Mouse (Mus musculus) neural tube, embryonic 15.5 days (tissue): Measurements from ENCODE around the gene Oxt. TPM values are rescaled to one million over a fixed set of nuclear protein-coding genes. Genes with fewer than 3 reads are reported as not detected.

Experiments used
- ATAC-seq: fragments of 200-750 bp; cut with Nextera tagmentation; 2 replicates; pipeline ENCODE4 v1.8.0; 2017; ENCODE audit warnings: mild to moderate bottlenecking, moderate TSS enrichment, moderate library complexity; ENCODE audit not compliant: low FRiP score
- H3K27ac ChIP-seq: fragments of 300-500 bp; sonication (generic); replicated peaks from 2 replicates; pipeline ENCODE4 v1.5.1; 2015; ENCODE audit warnings: mild to moderate bottlenecking, inconsistent platforms
- H3K27me3 ChIP-seq: fragments of 300-500 bp; sonication (generic); replicated peaks from 2 replicates; pipeline ENCODE4 v1.6.1; 2015; ENCODE audit warnings: inconsistent platforms
- H3K36me3 ChIP-seq: fragments of 300-500 bp; sonication (generic); 2 replicates; pipeline ENCODE4 v1.6.1; 2015; ENCODE audit warnings: inconsistent platforms
- H3K4me1 ChIP-seq: fragments of 300-500 bp; sonication (generic); 2 replicates; pipeline ENCODE4 v1.6.1; 2015; ENCODE audit warnings: inconsistent platforms
- H3K4me2 ChIP-seq: fragments of 300-500 bp; sonication (generic); 2 replicates; pipeline ENCODE4 v1.6.1; 2015; ENCODE audit warnings: inconsistent platforms, mild to moderate bottlenecking, moderate library complexity
- H3K4me3 ChIP-seq: fragments of 300-500 bp; sonication (generic); replicated peaks from 2 replicates; pipeline ENCODE4 v1.5.1; 2015; ENCODE audit warnings: mild to moderate bottlenecking, inconsistent platforms
- H3K9ac ChIP-seq: fragments of 300-500 bp; sonication (generic); replicated peaks from 2 replicates; pipeline ENCODE4 v1.6.1; 2015; ENCODE audit warnings: mild to moderate bottlenecking, inconsistent platforms
- H3K9me3 ChIP-seq: fragments of 300-500 bp; sonication (generic); replicated peaks from 2 replicates; pipeline ENCODE4 v1.6.1; 2016; ENCODE audit warnings: inconsistent platforms
- WGBS: fragments of 180-500 bp; shearing (Covaris S2); methylation state at CpG from one replicate; pipeline ENCODE4 v1.1.7; 2015; ENCODE audit warnings: mixed read lengths; 5-methylcytosine and 5-hydroxymethylcytosine counted together
- microRNA-seq: library from miRNA; unstranded; fragments of <30 nt; microRNA quantifications from one replicate; pipeline ENCODE4, GENCODE M21; 2017
- polyA plus RNA-seq: library from polyadenylated mRNA; unstranded; fragments of >200 nt; fragmentation: Nextera tagmentation; extraction: Ambion mirVana; gene quantifications from 2 replicates; pipeline ENCODE4 v1.2.1, GENCODE M21; 2015

Gene Oxt
- polyA plus RNA-seq, 1 experiment from 2014 or later, result not detected

GRCm38 (mm10) chr2:130602195-130602594 is 26.2 kb downstream of the Oxt start:
- no peak overlapping the region for H3K4me3 ChIP-seq
- 83% methylated on average over 4 of the region's 4 CpGs for WGBS
- no peaks in the 10 kb centered on the region for H3K4me1 ChIP-seq
- no peak overlapping the region for H3K9ac ChIP-seq
- no peak overlapping the region for H3K27ac ChIP-seq
- H3K36me3 ChIP-seq, result peaks cover 53% of the 10 kb centered on the region
- H3K27me3 ChIP-seq, result no peaks in the 10 kb centered on the region
- no peak overlapping the region for H3K4me2 ChIP-seq
- H3K9me3 ChIP-seq, result no peaks in the 10 kb centered on the region
- no peak for ATAC-seq

DNA sequence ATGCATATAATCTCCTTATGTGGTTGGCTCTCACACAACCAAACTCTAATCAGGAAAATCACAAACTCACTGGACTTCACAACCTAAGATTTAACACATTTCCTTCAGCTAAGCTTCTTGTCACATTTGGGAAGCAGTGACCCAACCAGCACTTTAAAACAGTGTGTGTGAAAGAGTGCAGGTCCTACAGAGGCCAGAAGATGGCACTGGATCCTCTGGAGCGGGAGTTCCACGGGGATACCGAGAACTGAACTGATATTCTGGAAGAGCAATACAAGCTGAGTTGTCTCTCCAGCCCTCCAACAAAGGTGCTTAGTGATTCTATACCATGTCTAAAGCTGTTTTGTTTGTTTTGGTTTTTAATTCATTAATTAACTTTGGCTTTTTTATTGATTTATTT is 37.1 kb downstream of the Oxt start:
- H3K9ac ChIP-seq, result no peak overlapping the region
- WGBS, result 67% methylated on average over 3 of the region's 3 CpGs

DNA sequence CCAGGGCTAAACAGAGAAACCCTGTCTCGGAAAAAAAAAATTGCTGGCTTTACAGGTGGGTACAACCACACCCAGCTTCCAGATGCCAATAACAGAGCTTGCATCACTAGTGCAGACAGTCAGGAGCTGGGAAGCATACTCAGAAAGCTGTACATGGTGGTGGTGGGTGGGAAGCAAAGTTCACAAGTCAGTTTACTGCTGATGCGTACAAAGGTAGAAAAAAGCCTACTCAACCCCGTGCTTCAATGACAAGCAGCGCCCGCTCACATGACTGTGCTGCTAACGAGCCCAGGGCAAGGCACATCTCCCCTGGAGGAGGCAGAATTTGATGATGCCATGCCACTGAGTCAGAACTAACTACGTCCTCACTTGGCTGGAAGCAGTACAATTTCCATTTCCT is 43.0 kb downstream of the Oxt start:
- H3K4me2 ChIP-seq, result no peak overlapping the region
- no peak for ATAC-seq
- H3K27ac ChIP-seq, result no peak overlapping the region
- no peak overlapping the region for H3K4me3 ChIP-seq
- 95% methylated on average over 7 of the region's 7 CpGs for whole genome bisulfite sequencing
- H3K4me1 ChIP-seq, result no peaks in the 10 kb centered on the region
- no peak overlapping the region for H3K9ac ChIP-seq
- H3K9me3 ChIP-seq, result no peaks in the 10 kb centered on the region
- H3K36me3 ChIP-seq, result peaks cover 46% of the 10 kb centered on the region
- no peaks in the 10 kb centered on the region for H3K27me3 ChIP-seq

More for the DNA sequence above, 37.1 kb downstream of the Oxt start:
- no peaks in the 10 kb centered on the region for H3K9me3 ChIP-seq
- H3K4me3 ChIP-seq, result no peak overlapping the region
- no peak overlapping the region for H3K27ac ChIP-seq
- no peaks in the 10 kb centered on the region for H3K4me1 ChIP-seq
- H3K4me2 ChIP-seq, result no peak overlapping the region
- H3K27me3 ChIP-seq, result no peaks in the 10 kb centered on the region
- peaks cover 29% of the 10 kb centered on the region for H3K36me3 ChIP-seq
- ATAC-seq, result no peak

Small RNA genes within 50 kb of the gene (microRNA-seq; reads per million reads assigned to microRNA genes)
- not detected for gene Gm23876

Other genes starting within 250 kb of the Oxt start
- 27.8 and 30.3 TPM in 2 replicates for gene Cpxm1, start 178.6 kb upstream of the Oxt start, polyA plus RNA-seq
- gene Gm28372, start 170.9 kb upstream of the Oxt start, polyA plus RNA-seq, result 0.17 TPM in 1 of 2 replicates, not detected in the other
- 0.36 and 0.56 TPM in 2 replicates for gene 1700020A23Rik, start 170.9 kb upstream of the Oxt start, polyA plus RNA-seq
- not detected in 2 replicates for gene Tmem239, start 169.7 kb upstream of the Oxt start, polyA plus RNA-seq
- gene Vps16, start 151.8 kb upstream of the Oxt start, polyA plus RNA-seq, result 102 TPM in 2 replicates
- gene Pced1a, start 151.5 kb upstream of the Oxt start, polyA plus RNA-seq, result 14.3 and 16.0 TPM in 2 replicates
- 123 and 129 TPM in 2 replicates for gene Ptpra, start 125.9 kb upstream of the Oxt start, polyA plus RNA-seq
- gene Mrps26, start 12.4 kb upstream of the Oxt start, polyA plus RNA-seq, result 105 and 107 TPM in 2 replicates
- not detected in 2 replicates for gene Avp, start 6.4 kb downstream of the Oxt start, polyA plus RNA-seq
- gene Fastkd5, start 53.9 kb downstream of the Oxt start, polyA plus RNA-seq, result 9.5 and 10.8 TPM in 2 replicates
- 10.0 and 11.3 TPM in 2 replicates for gene Ubox5, start 53.9 kb downstream of the Oxt start, polyA plus RNA-seq
- 18.1 and 21.4 TPM in 2 replicates for gene Lzts3, start 66.6 kb downstream of the Oxt start, polyA plus RNA-seq
- 74.3 and 76.2 TPM in 2 replicates for gene Ddrgk1, start 88.5 kb downstream of the Oxt start, polyA plus RNA-seq
- 115 and 123 TPM in 2 replicates for gene Itpa, start 91.4 kb downstream of the Oxt start, polyA plus RNA-seq
- 0.60 and 0.67 TPM in 2 replicates for gene Slc4a11, start 121.3 kb downstream of the Oxt start, polyA plus RNA-seq